Mouse (Mus musculus): ENCODE measurements around the gene Zbtb33. TPM values are rescaled to one million over a fixed set of nuclear protein-coding genes. Genes with fewer than 3 reads are reported as not detected.
"Not testable (repeated sequence)": the region's sequence is repeated elsewhere in the genome, so short reads cannot be mapped to it uniquely, and the experiment has no call there.

The Zbtb33 gene
- polyA plus RNA-seq (2016; fragmentation: Nextera tagmentation; extraction: Ambion mirVana): 3.9 and 4.4 TPM in 2 replicates

DNA sequence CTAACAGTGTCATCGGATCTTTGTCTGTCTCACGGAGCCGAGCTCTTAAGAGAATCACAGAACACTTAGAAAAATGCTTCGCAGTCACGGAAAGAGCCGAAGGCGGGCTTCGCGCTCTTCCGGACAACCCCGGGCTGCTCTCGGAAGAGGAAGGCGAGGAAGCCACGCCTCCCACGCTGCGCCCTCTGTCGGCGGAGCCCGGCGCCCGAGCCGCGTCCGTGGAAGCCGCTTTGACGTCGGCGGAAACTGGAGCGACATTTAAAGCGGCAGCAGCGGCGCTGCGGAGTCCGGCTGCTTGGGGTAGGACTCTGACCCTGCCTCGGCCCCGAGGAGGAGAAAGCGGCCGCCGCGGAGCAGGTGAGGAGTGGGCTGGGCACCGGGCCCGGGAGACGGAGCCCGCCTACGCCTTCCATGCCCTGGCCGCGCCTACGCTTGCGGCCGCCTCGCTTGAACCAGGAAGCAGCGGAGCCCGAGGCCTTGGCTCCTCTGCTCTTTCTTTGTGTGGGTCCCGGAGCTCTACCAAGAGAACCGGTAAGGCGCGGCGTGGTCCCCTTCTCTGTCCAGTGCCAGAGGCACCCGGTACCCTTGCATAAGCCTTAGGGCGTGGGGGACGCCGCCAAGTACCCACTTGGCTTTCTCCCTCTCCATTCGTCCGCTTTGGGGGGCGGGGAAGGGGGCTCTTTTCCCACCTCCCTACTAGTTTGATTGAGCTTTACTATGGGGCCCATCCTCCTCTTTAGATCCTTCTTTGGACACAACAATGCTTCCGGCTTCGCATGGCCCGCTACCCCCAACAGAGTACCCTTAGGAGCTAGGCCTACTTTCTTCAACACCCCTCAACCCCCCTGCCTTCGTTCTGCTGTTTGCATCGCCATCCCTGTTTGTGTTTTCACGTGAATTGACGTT is at the start of gene Zbtb33:
Gene Zbtb33 (plus strand): TSS at position 242 of the 906 bp plus-strand sequence.
- no peaks in the 10 kb centered on the region for H3K27me3 ChIP-seq
- H3K36me3 ChIP-seq: peaks cover 14% of the 10 kb centered on the region; the same call in 1 of the 2 replicates
- WGBS: 23% methylated on average over 72 of the region's 72 CpGs

DNA sequence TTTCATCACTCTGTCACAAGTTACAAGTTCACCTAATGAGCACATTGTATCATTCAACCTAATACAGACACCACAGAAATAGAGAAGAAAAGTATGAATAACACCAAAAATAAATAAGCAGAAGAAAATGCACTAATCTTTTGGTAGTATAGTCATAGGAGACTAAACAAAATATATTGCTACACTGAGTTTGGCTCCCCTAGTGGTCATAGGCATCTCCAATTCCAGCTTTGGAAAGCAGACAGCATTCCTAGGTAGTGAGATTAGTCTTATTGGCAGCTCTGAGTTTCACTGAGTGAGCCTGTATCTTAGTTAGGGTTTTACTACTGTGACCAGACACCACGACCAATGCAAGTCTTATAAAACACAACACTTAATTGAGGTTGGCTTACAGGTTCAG is 30.5 kb upstream of the Zbtb33 start:
- Histone ChIP-seq H3K4me2 (no peak overlapping the region), H3K9me3 (no peaks in the 10 kb centered on the region)

More for the DNA sequence above, at the start of gene Zbtb33:
- peak within 1 kb of the TSS; percentile 62 for H3K4me2 ChIP-seq
- H3K4me1 ChIP-seq (replicated peaks): no peaks in the 10 kb centered on the region
- H3K9me3 ChIP-seq: no peaks in the 10 kb centered on the region
- peak; percentile 93 for ATAC-seq (ENCODE audit: insufficient number of reproducible peaks, insufficient read depth, low FRiP score, low TSS enrichment, low read depth)
- peak within 1 kb of the TSS; percentile 75 for H3K9ac ChIP-seq (replicated peaks)
- H3K27ac ChIP-seq: peak within 1 kb of the TSS; percentile 84
- peak within 1 kb of the TSS; percentile 61 for H3K4me3 ChIP-seq (replicated peaks)

DNA sequence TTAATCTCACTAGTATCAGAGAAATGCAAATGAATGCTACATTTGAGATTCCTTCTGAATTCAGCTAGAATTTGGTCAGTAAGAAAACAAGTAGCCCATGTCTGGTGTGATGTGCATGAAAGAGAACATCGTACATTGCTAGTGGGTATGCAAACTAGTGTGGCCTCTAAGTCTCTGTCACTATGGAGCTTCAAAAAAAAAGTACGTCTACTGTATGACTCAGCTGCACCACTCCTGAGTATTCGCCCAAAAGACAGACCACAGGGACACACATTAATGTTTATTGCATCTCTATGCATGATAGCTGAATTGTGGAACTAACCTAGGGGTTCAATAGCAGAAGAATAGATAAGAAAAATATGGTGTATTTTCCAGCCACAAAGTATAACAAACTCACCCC is 24.3 kb upstream of the Zbtb33 start:
- no peaks in the 10 kb centered on the region for H3K36me3 ChIP-seq
- H3K4me1 ChIP-seq (replicated peaks): no peaks in the 10 kb centered on the region
- 91% methylated on average over 3 of the region's 3 CpGs for WGBS
- H3K4me3 ChIP-seq (replicated peaks): no peak overlapping the region
- H3K4me2 ChIP-seq: no peak overlapping the region
- no peak overlapping the region for H3K9ac ChIP-seq (replicated peaks)
- no peak overlapping the region for H3K27ac ChIP-seq
- no peak for ATAC-seq (ENCODE audit: insufficient number of reproducible peaks, insufficient read depth, low FRiP score, low TSS enrichment, low read depth)
- no peaks in the 10 kb centered on the region for H3K27me3 ChIP-seq
- no peaks in the 10 kb centered on the region for H3K9me3 ChIP-seq

More for the DNA sequence above, 30.5 kb upstream of the Zbtb33 start:
- Histone ChIP-seq H3K27me3 (no peaks in the 10 kb centered on the region), H3K4me1 (replicated peaks) (no peaks in the 10 kb centered on the region), H3K9ac (replicated peaks) (no peak overlapping the region), H3K4me3 (replicated peaks) (no peak overlapping the region), H3K36me3 (no peaks in the 10 kb centered on the region), H3K27ac (no peak overlapping the region)
- 44% methylated on average over 1 of the region's 1 CpGs for WGBS
- no peak for ATAC-seq (ENCODE audit: insufficient number of reproducible peaks, insufficient read depth, low FRiP score, low TSS enrichment, low read depth)

DNA sequence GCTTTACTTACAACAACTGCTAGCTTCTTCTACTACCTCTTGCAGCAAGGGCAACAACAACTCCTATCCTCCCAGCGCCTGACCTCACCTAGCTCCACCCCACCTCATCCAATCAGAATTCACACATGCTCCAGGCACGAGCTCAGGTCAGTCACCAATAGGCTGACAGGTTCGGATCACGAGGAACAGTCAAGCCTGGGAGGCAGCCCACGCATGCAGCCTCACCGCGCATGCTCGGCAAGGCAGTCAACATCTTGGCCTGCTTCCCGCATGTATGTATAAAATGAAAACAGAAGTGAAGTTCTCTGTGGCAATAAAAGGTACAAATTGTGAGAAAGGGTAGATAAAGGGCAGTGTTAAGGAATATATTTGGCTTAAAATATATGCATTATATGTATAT is 23.5 kb upstream of the Zbtb33 start:
- Histone ChIP-seq H3K27ac (no peak overlapping the region), H3K4me1 (replicated peaks) (no peaks in the 10 kb centered on the region), H3K27me3 (no peaks in the 10 kb centered on the region), H3K9ac (replicated peaks) (no peak overlapping the region), H3K9me3 (no peaks in the 10 kb centered on the region), H3K4me3 (replicated peaks) (no peak overlapping the region), H3K4me2 (no peak overlapping the region), H3K36me3 (no peaks in the 10 kb centered on the region)
- WGBS: 77% methylated on average over 9 of the region's 9 CpGs
- ATAC-seq (ENCODE audit: insufficient number of reproducible peaks, insufficient read depth, low FRiP score, low TSS enrichment, low read depth): no peak

DNA sequence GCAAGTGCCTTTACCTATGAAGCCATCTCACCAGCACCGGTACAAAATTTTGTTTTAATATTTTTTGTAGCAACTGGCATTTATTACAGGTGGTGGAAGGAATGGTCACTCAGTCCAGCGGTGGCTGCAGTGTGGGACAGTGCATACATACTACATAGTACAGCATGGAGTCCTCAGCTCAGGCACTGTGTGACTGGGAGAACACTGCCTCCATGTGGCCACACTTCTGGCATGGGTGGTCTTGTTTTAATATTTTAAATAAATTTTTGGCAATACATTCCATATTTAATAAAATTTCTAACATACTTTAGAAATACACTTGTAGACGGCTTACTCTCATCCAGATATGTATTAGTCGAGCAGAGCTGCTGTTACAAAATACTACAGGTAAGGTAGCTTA is 23.0 kb upstream of the Zbtb33 start:
- no peaks in the 10 kb centered on the region for H3K27me3 ChIP-seq
- H3K9me3 ChIP-seq: no peaks in the 10 kb centered on the region
- 82% methylated on average over 4 of the region's 4 CpGs for WGBS
- no peak overlapping the region for H3K4me3 ChIP-seq (replicated peaks)
- H3K4me2 ChIP-seq: no peak overlapping the region
- no peaks in the 10 kb centered on the region for H3K36me3 ChIP-seq
- no peak overlapping the region for H3K9ac ChIP-seq (replicated peaks)
- ATAC-seq (ENCODE audit: insufficient number of reproducible peaks, insufficient read depth, low FRiP score, low TSS enrichment, low read depth): no peak
- no peaks in the 10 kb centered on the region for H3K4me1 ChIP-seq (replicated peaks)
- H3K27ac ChIP-seq: no peak overlapping the region

DNA sequence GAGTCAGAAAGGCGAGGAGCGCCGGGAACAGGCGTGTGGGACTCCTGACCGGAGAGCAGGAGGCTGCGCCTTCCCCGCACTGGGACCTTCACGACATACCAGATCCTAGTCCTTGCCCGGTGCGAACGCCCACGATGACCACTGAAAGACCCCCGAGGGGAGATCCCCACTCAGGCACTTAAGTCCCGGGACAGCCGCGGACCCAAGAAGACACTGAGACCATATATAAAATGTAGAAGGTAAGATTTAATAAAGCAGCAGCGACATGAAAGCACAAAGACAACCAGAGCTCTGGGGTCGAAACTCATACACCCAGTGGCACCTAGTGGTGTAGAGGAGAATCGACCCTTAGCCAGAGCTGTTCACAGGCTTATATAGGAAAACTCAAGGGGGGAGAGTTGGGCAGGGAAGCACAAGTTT is 9.7 kb upstream of the Zbtb33 start:
- H3K27ac ChIP-seq; ATAC-seq (ENCODE audit: insufficient number of reproducible peaks, insufficient read depth, low FRiP score, low TSS enrichment, low read depth); H3K9me3 ChIP-seq; H3K27me3 ChIP-seq; H3K36me3 ChIP-seq; H3K4me1 ChIP-seq (replicated peaks): not testable (repeated sequence)
- Histone ChIP-seq H3K4me2 (peak overlapping the region; percentile 65), H3K4me3 (replicated peaks) (peak overlapping the region; percentile 27), H3K9ac (replicated peaks) (0 out of 2 replicates have a peak overlapping the region, but pooled peaks have one; percentile 27)
- 26% methylated on average over 19 of the region's 19 CpGs for WGBS

DNA sequence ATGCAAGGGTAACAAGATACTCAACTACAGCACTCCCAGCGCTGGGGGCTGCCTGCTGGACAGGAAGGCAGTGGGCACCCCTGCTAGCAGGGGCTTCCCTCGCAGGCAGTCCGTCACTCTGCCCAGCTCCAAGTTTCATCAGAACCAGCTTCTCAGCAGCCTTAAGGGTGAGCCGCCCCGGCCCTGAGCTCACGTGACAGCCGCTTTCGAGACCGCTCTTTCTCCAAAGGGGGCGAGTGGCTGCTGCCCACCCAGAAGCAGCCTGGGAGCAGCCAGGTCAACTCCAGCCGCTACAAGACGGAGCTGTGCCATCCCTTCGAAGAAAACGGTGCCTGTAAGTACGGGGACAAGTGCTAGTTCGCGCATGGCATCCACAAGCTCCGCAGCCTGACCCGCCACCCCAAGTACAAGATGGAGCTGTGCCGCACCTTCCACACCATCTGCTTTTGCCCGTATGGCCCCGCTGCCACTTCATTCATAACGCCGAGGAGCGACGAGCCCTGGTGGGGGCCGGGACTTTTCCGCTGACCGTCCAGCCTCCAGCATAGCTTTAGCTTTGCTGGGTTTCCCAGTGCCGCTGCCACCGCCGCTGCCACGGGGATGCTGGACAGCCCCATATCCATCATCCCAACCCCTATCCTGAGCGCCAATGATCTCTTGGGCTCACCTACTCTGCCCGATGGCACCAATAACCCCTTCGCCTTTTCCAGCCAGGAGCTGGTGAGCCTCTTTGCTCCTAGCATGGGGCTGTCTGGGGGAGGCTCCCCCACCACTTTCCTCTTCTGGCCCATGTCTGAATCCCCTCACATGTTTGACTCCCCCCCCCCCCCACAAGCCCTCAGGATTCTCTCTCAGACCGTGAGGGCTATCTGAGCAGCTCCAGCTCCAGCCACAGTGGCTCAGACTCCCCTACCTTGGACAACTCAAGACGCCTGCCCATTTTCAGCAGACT is 8.7 kb upstream of the Zbtb33 start:
- Histone ChIP-seq H3K36me3 (no peaks in the 10 kb centered on the region), H3K9ac (replicated peaks) (peak overlapping the region; percentile 34; the same call in 1 of the 2 replicates), H3K4me1 (replicated peaks) (no peaks in the 10 kb centered on the region), H3K4me2 (peak overlapping the region; percentile 65), H3K9me3 (peaks cover 5% of the 10 kb centered on the region), H3K27me3 (no peaks in the 10 kb centered on the region), H3K27ac (no peak overlapping the region), H3K4me3 (replicated peaks) (peak overlapping the region; percentile 42)
- peak; percentile 72 for ATAC-seq (ENCODE audit: insufficient number of reproducible peaks, insufficient read depth, low FRiP score, low TSS enrichment, low read depth)
- WGBS: 20% methylated on average over 38 of the region's 38 CpGs

DNA sequence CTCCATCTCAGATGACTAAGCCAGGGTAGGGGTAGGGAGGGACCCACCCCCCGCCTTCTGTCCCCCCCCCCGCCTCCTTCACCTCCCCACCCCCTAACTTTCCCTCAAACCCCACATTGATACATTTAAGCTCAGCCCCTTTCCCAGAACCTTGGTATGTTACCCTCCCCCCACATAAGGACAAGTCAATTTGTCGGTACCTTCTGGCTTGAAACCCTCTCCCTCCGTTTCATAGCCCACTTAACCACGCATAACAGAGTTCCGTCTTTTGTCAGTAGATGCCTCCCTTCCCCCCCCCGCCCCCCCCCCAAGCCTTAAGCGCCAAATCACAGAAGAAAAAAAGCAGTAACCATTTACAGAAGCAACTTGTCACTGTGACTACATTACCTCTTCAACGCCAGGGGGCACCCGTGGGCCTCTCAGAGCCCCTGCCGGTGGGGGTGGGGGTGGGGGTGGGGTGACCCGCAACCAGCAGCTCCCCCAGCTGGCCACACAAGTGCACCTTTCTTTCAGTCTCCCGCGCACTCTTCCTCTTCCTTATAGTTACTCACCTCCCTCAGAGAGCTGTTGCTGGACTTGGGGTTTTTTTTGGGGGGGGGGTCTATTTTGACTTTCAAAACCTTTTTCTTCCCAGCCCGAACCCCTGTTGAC is 7.9 kb upstream of the Zbtb33 start:
- ATAC-seq (ENCODE audit: insufficient number of reproducible peaks, insufficient read depth, low FRiP score, low TSS enrichment, low read depth): peak; percentile 58; the same call in 1 of the 2 replicates
- 17% methylated on average over 14 of the region's 15 CpGs for WGBS
- peak overlapping the region; percentile 65 for H3K4me2 ChIP-seq

DNA sequence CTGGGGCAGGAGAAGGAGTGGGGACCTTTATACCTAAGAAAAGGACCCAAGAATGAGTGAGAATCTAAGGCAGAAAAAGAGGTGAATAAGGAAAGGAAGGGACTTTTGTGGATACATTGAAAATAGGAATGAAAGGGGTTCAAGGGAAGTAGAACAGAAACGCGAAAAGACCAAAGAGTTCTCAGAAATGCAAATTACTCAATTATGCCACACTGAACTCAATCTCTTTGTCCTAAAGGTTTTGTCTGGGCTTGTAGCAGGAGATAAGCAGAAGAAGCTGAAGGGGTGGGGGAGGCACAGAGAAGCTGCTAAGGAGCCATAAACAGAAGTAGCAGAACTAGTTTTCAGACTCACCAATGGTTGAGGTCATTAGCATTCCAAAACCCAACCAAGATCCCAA is 4.1 kb upstream of the Zbtb33 start:
- Histone ChIP-seq H3K36me3 (no peaks in the 10 kb centered on the region), H3K9me3 (no peaks in the 10 kb centered on the region), H3K9ac (replicated peaks) (no peak overlapping the region), H3K4me2 (no peak overlapping the region), H3K4me1 (replicated peaks) (no peaks in the 10 kb centered on the region), H3K4me3 (replicated peaks) (no peak overlapping the region), H3K27me3 (no peaks in the 10 kb centered on the region), H3K27ac (no peak overlapping the region)
- 42% methylated on average over 2 of the region's 2 CpGs for WGBS
- no peak for ATAC-seq (ENCODE audit: insufficient number of reproducible peaks, insufficient read depth, low FRiP score, low TSS enrichment, low read depth)

More for the DNA sequence above, 7.9 kb upstream of the Zbtb33 start:
- peaks cover 5% of the 10 kb centered on the region for H3K9me3 ChIP-seq
- H3K4me1 ChIP-seq (replicated peaks): no peaks in the 10 kb centered on the region
- no peak overlapping the region for H3K9ac ChIP-seq (replicated peaks)
- no peaks in the 10 kb centered on the region for H3K27me3 ChIP-seq
- peak overlapping the region; percentile 42 for H3K4me3 ChIP-seq (replicated peaks)
- H3K36me3 ChIP-seq: no peaks in the 10 kb centered on the region
- H3K27ac ChIP-seq: no peak overlapping the region

DNA sequence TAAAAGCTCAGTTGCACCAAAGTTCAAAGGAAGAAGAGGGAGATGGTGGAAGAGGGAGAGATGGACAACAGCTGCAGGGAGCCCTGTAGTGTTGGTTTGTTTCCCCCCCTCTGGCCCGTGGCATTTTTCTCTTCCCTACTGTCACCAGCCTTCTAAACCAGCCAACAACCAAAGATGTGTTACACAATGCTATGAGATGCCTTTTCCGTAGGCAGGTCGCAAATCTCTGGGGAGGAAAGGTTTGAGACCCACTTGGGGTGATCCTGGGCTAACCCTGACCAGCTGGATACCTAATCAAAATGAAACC is 818 bp downstream of the Zbtb33 start:
- Histone ChIP-seq H3K4me1 (replicated peaks) (no peaks in the 10 kb centered on the region), H3K27me3 (no peaks in the 10 kb centered on the region), H3K36me3 (peaks cover 14% of the 10 kb centered on the region; the same call in 1 of the 2 replicates), H3K9me3 (no peaks in the 10 kb centered on the region), H3K27ac (peak overlapping the region; percentile 84; the same call in 1 of the 2 replicates), H3K4me2 (peak overlapping the region; percentile 62), H3K4me3 (replicated peaks) (peak overlapping the region; percentile 61), H3K9ac (replicated peaks) (peak overlapping the region; percentile 75)
- WGBS: 27% methylated on average over 3 of the region's 3 CpGs
- ATAC-seq (ENCODE audit: insufficient number of reproducible peaks, insufficient read depth, low FRiP score, low TSS enrichment, low read depth): 0 out of 2 replicates have a peak, but pooled peaks have one; percentile 39

Measured in limb, embryonic 12.5 days (tissue).